Mouse (Mus musculus) adrenal gland, adult 8-10 months (tissue): ENCODE results near the gene Fbxw8. TPM values are rescaled to one million over a fixed set of nuclear protein-coding genes. Genes with fewer than 3 reads are reported as not detected.

Experiments used
- DNase-seq: peaks from one replicate; pipeline ENCODE4 v3.0.0; 2022
- total RNA-seq, 4 experiments: library from RNA; stranded (reverse); gene quantifications; 2 replicates each; pipeline ENCODE4 v1.2.4; 2022

Gene Fbxw8
- total RNA-seq, 4 experiments from 2014 or later = 47.0 to 57.6 (median 51.7) TPM

DNA sequence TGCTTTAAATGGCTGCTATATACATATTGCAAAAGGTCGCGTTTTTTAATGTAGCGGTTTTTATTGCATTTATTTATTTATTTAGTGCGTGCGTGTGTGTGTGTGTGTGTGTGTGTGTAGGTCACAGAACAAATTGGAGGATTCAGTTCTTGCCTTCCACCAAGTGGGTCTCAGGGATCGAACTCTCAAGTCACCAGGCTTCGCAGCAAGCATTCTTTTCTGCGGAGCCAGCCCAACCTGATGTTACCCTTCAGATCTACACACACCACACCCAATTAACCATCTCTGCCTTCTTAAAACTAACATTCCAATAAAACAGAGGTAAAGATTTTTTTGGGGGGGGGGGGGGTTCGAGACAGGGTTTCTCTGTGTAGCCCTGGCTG lies 292 bp upstream of the Fbxw8 start:
- DNase-seq = no peak

DNA sequence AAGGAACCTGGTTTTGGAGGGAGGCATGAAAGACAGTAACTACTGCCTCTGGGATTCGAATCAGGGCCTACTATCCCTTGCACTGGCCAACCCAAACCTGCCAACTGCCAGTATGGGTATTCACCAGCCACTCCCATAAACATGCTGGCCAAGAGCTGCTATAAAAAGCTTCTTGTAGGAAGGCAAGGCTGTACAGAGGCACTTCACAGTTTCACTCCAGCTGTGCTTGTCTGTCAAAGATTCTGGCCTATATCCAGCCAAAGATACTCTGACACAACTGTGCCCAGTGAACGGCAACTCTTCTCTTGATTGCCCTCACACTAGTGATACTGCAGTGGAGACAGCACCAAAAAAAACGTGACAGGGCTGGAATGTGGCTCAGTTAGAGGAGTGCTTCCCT lies 5.6 kb downstream of the Fbxw8 start:
- DNase-seq = no peak

DNA sequence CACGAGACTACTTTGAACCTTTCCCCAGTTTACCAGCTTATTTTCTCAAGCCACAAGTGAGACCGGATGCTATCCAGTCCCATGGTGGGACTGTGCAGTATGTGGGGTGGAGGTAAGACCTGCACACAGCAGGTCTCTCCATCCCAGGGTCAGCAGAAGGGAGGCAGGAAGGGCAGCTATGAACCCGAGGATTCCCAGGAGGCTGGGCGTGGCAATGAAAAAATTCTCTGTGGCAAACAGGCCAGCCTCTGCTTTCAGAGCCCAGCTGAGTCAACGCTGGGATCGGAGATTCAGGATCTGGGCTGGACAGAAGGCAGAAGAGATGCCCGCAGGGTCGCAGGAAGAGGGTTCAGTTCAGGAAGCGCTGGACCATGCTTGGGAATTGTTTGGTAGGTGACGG lies 8.0 kb downstream of the Fbxw8 start:
- DNase-seq = no peak

DNA sequence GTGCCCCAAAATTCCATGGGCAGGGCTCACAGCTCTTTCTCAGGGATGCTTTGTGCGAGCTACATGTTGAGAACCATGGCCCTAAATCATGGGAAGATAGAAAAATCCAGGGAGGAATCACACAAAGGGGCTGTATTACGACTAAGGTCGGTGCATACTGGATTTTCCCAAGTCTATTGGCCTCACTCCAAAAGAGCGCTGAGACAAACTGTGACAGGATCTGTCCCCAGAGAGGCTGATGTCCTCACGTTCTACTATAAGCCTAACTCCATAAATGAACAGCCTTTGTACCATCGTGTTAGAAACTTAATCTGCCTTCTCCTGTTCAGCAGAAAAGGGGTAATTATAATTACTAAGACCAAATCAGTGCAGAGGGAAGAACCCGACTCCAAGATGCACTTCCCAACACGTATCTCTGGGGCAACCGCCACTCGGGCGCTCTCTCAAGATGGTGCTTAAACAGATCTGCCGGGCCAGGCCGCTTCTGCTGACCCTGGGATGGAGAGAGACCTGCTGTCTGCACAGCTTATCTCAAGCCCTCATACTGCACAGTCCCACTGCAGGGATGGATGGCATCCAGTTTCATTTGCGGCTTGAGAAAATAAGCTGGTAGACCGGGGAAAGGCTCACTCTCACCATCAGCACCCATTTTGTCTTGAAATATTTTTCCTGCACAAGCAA lies 9.1 kb downstream of the Fbxw8 start:
- DNase-seq = no peak

DNA sequence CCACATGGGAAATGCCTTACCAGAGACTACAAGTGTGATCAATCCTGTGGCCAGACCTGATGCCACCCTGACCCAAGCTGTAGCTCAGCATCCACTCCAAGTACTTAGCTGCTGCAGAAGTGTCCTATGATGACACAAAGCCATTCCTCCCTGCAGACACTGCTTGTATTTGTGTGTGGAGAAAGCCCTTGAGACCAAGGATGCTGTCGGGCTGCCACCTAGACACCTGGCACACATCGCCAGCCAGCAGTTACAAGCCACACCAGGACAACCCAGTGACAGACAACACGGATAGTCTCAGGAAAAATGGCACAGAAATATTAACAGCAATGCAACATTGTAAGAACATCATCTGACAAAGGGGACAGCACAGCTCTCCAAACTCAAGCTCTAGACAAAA lies 9.8 kb downstream of the Fbxw8 start:
- no peak for DNase-seq

DNA sequence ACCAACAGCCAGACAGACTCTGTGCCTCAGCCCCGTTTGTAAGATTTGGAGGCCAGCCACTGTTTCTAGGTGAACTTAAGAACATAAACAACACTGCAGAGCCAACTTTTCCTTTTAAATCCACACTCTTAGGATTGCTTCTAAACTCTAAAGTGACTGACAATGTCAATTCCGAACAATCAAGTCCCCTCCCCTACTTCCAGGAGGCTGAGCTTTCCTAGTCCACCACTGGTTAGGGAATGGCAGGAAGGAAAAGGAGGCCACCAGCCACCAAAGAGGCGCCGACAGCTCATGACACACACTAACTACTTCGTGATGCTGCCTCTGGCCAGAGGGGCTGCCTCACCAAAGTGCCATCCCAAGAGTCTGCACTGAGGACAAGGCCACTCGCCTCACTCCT lies 10.5 kb downstream of the Fbxw8 start:
- no peak for DNase-seq

DNA sequence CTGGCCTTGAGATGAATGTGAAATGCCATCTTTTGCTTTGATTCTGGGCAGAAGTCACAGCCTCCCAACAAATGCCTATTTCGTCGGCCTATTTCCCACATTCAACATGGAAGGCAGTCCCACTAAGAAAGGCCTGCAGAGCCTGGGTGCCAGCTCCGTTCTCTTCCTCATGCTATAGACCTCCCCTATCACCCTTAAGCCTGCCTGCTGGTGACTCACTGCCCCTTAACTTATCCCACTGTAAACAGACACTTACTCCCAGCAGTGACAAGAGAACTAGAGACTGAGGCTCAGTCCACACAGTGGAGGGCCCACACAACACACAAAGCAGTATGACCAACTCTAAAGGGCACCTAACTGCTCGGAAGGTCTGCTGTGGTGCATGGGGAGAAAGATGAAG lies 10.9 kb downstream of the Fbxw8 start:
- no peak for DNase-seq

DNA sequence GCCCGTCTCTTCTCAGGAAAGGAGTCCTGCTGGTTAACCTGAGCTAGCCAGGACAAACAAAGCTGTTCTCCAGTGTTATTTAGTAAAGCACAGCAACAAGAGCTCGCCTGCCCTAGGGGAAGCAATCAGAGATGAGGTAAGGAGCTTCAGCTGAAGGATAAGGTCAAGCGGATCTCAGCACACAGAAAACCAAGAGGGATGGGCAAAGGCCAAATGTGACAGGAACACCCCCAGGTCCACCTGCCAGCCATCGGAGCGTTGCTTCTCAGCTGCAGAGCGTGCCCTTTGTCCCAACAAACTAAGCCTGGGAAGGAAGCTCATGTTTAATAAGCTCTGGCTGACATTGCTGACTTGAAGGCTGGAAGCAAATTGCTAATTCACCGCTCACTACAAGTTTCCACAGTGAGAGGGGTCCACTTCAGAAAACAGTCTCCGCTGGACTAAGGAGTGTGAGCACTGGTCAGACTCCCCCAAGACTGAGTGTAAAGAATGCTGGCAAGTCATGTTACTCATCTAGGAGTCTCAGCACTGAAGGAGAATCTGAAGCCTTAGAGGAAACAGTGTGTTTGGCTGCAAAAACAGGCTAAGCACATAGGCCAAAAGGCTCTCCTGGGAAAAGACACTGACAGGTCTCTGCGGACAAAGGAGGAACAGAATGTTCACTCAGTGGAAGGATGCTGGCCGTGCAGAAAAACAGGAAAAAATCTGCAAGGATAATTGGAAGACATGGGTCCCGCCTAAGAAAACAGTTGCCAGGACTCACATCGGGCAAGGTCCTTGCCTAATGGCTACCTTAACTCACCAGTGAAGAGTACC lies 11.8 kb downstream of the Fbxw8 start:
- DNase-seq = no peak

DNA sequence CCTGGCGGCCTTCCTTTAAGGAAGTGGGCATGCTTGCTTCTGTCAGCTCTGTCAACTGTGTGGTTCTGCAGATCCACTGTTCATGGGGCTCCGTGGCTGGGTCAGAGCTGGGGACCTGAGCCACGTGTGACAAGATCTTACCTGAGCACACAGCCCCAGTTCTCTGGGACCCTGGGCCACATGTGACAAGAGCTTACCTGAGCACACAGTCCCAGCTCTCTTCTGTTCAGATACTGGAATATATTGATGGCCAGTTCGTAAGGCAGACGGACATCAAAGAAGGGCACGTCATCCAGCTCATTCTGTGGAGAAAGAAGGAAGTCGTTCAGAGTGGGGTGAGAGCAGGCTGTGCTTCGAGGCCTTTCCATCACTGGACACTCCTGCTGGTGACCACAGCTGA lies 12.8 kb downstream of the Fbxw8 start:
- no peak for DNase-seq

DNA sequence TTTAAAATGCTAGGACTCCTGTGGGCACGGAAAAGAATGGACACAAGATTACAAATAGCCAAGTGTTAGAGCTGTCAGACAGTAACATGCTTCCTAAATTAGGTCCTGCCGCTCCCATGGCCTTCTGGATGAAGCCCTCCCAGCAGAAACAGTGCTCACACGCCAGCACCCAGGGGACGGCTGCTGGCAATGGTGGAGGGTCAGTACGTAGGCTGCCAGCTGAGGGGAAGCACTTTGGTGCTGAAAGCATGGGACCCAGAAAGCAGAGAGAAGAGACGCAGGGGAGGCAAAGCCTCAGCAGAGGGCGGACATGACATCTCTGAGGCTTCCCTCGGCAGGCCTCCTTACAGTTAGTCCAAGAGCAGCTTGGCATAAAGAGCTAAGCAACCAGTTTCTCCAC lies 15.6 kb downstream of the Fbxw8 start:
- DNase-seq = no peak

DNA sequence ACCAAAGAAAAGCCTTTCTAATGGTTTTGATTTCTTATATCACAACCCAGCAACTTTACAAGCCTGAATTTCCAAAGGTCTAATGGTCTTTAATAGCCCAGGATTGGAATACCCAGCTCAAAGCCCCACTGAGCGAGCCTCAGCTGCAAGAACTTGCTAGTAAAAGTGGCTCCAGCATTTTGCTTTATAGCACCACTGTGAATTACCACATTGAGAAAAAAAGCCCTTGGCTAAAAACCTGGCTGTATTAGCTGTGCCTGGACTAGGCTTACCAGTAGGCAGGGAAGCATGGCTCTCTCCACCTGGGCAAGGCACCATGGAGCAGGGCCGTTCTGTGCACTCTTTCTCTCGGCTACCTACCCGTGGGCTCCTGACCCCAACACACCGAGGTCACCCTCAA lies 18.9 kb downstream of the Fbxw8 start:
- no peak for DNase-seq

DNA sequence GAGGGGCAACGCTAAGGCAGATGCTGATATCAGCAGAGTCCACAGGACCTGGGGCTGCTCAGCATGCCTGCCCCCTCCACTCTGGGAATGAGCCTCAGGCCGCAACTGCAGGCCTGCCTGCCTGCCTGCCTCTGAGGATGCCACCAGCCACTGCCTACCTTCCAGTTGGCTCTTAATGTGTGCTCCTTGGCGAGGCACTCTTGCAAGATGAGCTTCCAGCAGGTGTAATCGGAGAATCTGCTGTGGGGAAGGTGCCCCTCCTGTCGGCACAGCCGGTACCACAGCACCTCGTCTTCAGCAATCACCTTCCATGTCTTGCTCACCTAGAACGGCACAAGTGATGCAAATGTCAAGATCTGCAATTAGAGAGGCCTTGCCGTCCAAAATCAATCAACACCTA lies 26.6 kb downstream of the Fbxw8 start:
- DNase-seq = no peak

DNA sequence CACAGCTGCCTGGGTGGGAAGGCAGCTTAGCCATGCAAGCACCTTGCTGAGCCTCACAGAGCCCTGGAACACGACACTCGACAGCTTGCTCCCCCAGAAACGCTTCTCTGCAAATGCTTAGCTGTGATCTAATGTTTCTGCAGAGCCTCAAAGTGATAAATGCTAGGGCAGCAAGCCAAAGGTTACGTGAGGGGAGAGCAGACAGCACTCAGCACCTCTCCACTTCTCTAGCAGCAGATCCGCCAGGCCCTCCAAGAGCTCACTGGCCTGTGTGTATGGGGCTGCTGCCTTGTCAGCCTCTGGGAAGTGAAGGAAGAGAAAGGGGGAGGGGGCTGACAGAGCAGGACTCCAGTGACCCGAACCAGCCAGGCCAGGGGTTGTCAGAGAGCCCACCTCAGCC lies 27.1 kb downstream of the Fbxw8 start:
- DNase-seq = no peak

DNA sequence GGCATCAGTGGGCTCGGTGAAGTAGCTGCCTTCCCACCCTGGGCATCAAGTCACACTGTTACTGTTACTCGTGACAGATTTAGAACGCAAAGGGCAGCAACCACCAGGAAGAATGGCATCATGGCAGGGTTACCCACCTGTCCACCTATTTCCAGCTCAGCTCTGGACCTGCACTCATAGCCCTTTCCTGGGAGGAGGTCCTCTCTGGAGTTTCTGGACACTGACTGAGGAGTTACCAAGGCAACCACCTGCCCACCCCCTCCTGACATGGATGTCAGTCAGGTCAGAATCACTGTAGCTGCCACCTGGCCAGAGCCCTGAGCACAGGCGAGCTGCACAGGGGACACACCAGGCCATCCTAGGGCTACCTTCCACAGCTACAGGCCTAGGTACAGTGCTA lies 28.6 kb downstream of the Fbxw8 start:
- DNase-seq = no peak

DNA sequence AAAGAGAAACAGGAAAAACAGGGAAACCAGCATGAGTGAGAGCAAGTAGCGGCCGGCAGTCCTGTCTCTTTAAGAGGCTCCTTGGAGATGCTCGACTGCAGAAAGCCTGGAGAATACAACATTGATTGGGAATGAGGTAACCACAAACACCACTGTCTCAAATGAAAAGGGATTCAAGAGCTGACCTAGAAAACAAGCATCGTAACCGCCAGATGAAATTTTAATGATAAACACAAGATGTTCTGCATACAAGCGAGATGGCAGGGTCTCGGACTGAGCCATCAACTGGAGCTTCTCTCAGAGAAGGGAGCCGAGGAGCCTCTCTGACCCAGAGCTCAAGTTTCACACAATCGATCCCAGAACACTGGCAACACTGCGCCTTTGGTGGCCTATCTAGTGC lies 32.2 kb downstream of the Fbxw8 start:
- DNase-seq = no peak

DNA sequence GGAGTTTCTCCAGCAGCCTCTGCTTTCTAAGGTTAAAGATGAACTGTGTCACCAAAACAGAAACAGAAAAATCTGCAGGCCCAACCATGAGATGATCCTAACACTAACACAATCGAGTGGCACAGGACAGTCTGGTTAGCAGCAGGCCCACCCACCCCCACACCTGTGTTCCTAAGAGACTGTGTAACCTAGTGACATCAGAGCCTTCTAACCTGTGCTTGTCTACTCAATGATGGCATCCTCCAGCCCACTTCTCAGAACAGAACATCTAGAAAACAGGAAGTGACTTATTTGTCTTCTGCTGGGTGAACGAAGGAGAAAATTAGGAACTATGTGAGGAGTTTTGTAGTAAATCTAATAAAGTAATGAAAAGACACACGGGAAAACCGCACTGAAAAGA lies 33.3 kb downstream of the Fbxw8 start:
- DNase-seq = no peak

DNA sequence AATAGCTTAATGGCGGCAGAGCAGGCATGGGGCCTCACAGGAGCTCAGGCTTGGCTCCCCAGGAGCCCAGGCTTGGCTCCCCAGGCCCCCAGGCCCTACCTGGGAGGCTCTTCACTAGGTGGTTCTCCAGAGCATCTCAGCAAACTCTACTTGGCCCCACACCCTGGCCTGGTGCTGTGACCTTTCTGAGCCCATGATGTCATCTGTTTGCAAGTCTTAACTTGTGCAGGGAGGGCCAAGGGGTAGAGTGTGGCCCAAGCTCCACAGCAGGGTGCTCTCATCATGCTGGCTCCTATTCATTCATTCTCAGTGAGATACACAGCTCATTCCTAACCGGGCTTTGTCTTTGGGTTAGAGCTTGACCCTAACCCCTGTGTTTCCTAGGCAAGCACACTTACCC lies 34.6 kb downstream of the Fbxw8 start:
- no peak for DNase-seq

DNA sequence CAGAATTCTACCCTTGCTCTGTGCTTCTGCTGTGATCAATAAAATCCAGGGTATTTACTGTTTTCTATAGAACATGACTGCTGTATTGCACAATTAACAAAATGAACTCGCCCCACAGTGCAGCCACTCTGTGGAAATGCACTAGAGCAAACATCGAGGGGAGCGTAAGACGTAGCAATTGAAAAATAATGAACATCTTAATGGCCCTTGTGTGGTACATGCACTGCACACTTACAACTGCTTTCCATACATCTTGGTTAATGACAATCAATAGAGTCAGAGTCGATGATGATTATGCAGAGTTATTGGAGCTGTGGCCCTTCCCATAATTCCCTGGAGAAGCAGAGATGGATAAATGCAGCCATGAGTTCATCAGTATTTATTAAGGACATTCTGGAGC lies 36.3 kb downstream of the Fbxw8 start:
- DNase-seq = no peak

DNA sequence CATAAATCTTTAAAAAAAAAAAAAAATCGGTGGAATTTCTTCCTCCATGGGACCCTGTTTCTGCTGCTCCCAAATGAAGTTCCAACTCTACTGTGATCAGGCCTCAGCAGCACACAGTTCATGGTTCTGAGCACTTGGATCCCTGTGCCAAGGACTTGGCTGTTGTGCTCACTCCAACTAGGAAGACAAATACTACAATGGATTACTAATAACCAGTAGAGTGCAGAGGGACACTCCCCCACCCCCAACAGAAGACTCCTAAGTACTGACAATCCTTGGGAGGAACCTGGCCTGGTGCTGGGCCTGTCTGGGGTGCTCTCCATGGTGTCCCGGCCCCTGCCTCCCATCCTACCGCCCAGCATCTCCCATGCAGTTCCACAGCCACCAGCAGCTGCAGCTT lies 36.9 kb downstream of the Fbxw8 start:
- DNase-seq = no peak

DNA sequence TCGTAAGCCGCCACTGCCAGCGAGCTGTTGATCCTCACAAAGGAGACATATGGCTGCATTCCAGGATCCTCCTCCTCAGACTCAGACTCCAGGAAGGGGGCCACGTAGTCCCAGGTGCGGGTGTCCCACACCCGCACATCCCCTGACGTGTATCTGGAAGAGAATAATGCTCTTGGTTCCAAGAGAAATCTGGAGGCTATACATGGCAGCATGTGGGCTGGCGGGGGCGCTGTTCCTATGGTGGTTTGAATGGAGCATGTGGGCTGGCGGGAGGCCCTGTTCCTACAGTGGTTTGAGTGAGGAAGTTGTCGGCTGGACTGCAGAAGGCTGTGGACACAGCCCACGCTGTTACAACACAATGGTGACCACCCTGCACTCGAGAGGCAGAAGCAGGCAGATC lies 41.6 kb downstream of the Fbxw8 start:
- no peak for DNase-seq

DNA sequence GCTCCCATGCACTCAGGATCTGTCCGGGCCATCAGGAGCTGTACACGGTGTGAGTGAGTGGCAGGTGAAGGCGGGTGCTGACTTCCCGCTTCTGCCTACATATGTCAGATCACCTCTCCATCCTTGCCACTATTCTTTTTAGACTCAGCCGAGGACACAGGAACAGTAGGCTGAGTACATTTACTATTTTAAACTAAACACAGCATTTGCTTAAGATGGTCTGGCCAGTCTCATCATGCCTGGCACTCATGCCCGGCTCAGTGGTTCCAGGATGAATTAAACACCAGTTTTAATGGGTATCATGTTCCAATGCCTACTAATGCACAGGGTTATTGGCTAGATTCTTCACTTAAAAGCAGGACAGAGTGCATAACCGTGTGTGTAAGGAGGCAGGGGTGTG lies 42.2 kb downstream of the Fbxw8 start:
- no peak for DNase-seq

DNA sequence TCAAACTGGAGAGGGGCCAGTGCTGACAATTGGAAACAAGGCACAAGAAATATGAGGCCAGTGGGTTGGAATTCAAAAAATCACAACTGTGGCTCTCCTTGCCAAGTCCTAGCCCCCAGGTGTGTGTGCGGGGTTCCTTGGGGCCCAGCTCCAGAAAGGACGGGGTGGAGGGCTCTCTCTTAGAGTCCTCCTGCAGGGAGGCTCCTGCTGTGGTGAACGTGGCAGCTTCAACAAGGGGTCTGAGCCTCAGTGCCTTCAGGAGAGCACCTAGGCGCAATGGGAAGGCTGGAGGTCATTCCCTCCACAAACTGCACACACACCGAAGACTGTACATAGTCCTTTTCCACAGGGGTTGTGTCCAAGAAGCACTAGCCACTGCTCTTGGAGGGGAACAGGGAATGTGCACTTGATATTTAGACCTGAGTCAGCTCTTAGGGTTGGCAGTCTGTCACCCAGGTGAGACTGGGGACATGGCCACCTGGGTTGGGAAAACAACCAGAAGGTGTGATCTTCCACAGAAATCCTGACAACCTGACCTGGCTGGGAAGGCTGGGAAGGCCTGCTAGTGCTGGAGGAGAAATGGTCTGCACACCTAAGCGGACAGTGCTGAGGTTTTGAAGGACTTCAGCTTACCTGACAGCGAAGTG lies 46.3 kb downstream of the Fbxw8 start:
- DNase-seq = no peak

DNA sequence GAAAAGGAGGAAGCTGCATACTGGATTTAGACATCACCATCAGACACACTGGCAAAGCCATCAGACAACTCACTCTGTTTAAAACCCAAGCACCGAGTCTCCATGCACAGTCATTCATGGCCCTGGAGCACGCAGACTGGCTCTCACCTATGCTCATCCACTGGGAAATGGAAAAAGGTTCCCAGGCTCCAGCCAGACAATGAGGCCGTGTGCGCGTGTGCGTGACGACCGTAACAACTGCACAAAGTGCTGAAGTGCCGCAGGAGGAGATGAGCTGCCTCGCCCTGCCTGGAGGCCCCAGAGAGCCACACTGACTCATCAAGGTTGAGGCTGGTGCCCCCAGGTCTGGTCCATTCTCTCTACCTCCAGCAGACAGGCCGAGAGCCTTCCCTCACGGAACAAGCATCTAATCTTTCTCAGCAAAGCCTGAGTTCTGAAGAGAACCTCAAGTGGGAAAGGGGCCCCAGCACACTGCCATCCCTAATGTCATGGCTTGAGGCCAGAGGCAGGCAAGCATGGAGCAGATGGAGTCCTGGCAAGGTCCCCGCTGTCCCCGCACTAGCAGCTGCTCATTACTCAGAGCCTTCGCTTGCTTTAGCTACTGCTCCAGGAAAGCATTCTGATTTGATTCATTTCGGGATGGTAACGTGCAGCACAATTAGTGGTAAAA lies 47.0 kb downstream of the Fbxw8 start:
- no peak for DNase-seq
